Mouse (Mus musculus) neural tube, embryonic 13.5 days (tissue): ENCODE measurements around the gene Cyb5d1. TPM values are rescaled to one million over a fixed set of nuclear protein-coding genes. Genes with fewer than 3 reads are reported as not detected.
A peak's percentile ranks its signal among the peaks of the same experiment; 100 is the strongest.
"Not testable (repeated sequence)": the region's sequence is repeated elsewhere in the genome, so short reads cannot be mapped to it uniquely, and the experiment has no call there.

Experiments
- ATAC-seq: fragments of 200-750 bp; cut with Nextera tagmentation; 2 replicates; pipeline ENCODE4 v1.8.0; 2017; ENCODE audit warnings: low read depth, mild to moderate bottlenecking, moderate TSS enrichment, moderate library complexity
- H3K27ac ChIP-seq: fragments of 300-500 bp; sonication (generic); replicated peaks from 2 replicates; pipeline ENCODE4 v1.5.1; 2015; ENCODE audit warnings: moderate library complexity, mild to moderate bottlenecking, inconsistent platforms
- H3K27me3 ChIP-seq: fragments of 300-500 bp; sonication (generic); 2 replicates; pipeline ENCODE4 v1.6.1; 2015; ENCODE audit warnings: mild to moderate bottlenecking, inconsistent platforms
- H3K36me3 ChIP-seq: fragments of 300-500 bp; sonication (generic); 2 replicates; pipeline ENCODE4 v1.6.1; 2015; ENCODE audit warnings: mild to moderate bottlenecking, inconsistent platforms
- H3K4me1 ChIP-seq: fragments of 300-500 bp; sonication (generic); replicated peaks from 2 replicates; pipeline ENCODE4 v1.6.1; 2015; ENCODE audit warnings: inconsistent platforms
- H3K4me2 ChIP-seq: fragments of 300-500 bp; sonication (generic); 2 replicates; pipeline ENCODE4 v1.6.1; 2015; ENCODE audit warnings: inconsistent platforms, mild to moderate bottlenecking, moderate library complexity
- H3K4me3 ChIP-seq: fragments of 300-500 bp; sonication (generic); 2 replicates; pipeline ENCODE4 v1.5.1; 2015; ENCODE audit warnings: mild to moderate bottlenecking, inconsistent platforms
- H3K9ac ChIP-seq: fragments of 300-500 bp; sonication (generic); 2 replicates; pipeline ENCODE4 v1.6.1; 2015; ENCODE audit warnings: moderate library complexity, mild to moderate bottlenecking, inconsistent platforms
- H3K9me3 ChIP-seq: fragments of 300-500 bp; sonication (generic); 2 replicates; pipeline ENCODE4 v1.6.1; 2016; ENCODE audit warnings: inconsistent platforms
- WGBS: fragments of 180-500 bp; shearing (Covaris S2); methylation state at CpG from one replicate; pipeline ENCODE4 v1.1.7; 2015; 5-methylcytosine and 5-hydroxymethylcytosine counted together
- polyA plus RNA-seq: library from polyadenylated mRNA; unstranded; fragments of >200 nt; fragmentation: Nextera tagmentation; extraction: Ambion mirVana; gene quantifications from 2 replicates; pipeline ENCODE4 v1.2.1, GENCODE M21; 2015

Cyb5d1 gene
- polyA plus RNA-seq, 1 experiment from 2014 or later, result 39.2 TPM

DNA sequence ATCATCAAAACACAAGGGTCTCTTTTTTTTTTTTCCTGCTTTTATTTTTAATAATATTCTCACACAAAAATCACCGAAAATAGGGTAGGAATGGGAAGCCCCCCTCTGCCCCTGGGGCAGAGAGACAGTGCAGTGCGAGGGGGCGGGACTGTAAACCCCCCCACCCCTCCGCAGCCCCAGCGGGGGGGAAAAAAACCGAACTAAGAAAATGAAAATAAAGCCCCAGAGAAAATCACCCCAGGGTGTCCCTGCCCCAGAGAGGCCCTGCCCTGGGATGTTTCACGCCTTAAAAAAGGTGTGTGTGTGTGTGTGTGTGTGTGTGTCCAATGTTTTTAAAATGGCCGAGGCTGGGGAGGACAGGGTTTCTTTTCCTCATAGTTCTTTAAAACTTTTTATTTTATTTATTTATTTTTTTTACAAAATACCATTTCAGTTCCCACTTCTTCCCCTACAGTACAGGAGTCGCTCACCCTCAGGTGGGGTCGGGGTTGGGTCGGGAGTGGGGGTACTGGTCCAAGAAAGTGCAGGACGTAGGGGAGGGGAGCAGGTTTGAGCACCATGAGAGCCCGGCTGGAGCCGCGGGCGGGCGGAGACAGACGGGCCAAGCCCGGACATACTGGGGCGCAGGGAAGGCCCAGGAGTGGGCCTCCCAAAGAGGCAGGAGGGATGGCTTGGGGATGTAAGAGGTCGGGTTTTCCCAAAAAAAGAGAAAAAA is 3.2 kb upstream of the Cyb5d1 start:
- Histone ChIP-seq H3K36me3 (peaks cover 56% of the 10 kb centered on the region), H3K4me1 (peaks cover 39% of the 10 kb centered on the region), H3K4me3 (0 out of 2 replicates have a peak overlapping the region, but pooled peaks have one; percentile 54), H3K27me3 (peaks cover 16% of the 10 kb centered on the region), H3K9ac (no peak overlapping the region), H3K4me2 (peak overlapping the region; percentile 80), H3K27ac (no peak overlapping the region), H3K9me3 (no peaks in the 10 kb centered on the region)
- no peak for ATAC-seq
- WGBS, result 20% methylated on average over 21 of the region's 21 CpGs

DNA sequence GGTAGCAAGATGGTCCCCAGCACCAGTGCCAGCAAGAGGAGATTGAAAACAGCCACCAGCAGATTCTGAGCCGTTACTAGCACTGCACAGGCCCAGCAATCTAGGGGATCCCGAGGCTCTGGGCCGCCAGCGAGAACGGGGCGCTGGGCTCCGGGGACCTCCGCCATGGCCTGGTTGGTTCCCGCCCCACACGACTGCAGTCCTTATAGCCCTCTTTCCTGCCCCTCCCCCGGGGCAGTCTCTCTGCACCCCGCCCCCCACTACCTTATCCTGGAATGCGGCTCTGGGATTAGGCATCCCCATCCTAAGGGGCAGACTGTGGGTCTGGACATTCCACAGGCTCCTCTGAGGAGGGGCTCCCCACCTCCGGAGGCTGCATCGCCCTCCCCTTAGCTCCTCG is 2.6 kb upstream of the Cyb5d1 start, which contains the start of gene Tmem88:
Gene Tmem88, minus strand, starts transcription at position 176 of the 400 bp plus-strand sequence.
- Histone ChIP-seq H3K27ac (peak within 1 kb of the TSS; percentile 97), H3K9me3 (no peaks in the 10 kb centered on the region), H3K4me3 (peak within 1 kb of the TSS; percentile 54), H3K4me2 (peak within 1 kb of the TSS; percentile 80), H3K4me1 (peaks cover 39% of the 10 kb centered on the region), H3K9ac (peak within 1 kb of the TSS; percentile 83), H3K27me3 (peaks cover 16% of the 10 kb centered on the region), H3K36me3 (peaks cover 50% of the 10 kb centered on the region)
- no peak for ATAC-seq
- WGBS, result 8% methylated on average over 16 of the region's 16 CpGs

- Histone ChIP-seq H3K27me3 (peaks cover 16% of the 10 kb centered on the region), H3K9me3 (no peaks in the 10 kb centered on the region), H3K4me3 (peak overlapping the region; percentile 54), H3K9ac (peak overlapping the region; percentile 53), H3K36me3 (peaks cover 45% of the 10 kb centered on the region), H3K4me2 (peak overlapping the region; percentile 80), H3K27ac (peak overlapping the region; percentile 97), H3K4me1 (peaks cover 39% of the 10 kb centered on the region)
- no peak for ATAC-seq
- 12% methylated on average over 24 of the region's 24 CpGs for WGBS
Observed at GRCm38 (mm10) chr11:69397581-69398057, 2.2 kb upstream of the Cyb5d1 start.

GRCm38 (mm10) chr11:69396772-69397171 is 1.3 kb upstream of the Cyb5d1 start:
- WGBS, result 31% methylated on average over 11 of the region's 11 CpGs
- Histone ChIP-seq H3K27ac (peak overlapping the region; percentile 97), H3K4me1 (peaks cover 39% of the 10 kb centered on the region), H3K36me3 (peaks cover 42% of the 10 kb centered on the region), H3K4me2 (peak overlapping the region; percentile 80), H3K9me3 (no peaks in the 10 kb centered on the region), H3K4me3 (peak overlapping the region; percentile 54), H3K27me3 (peaks cover 16% of the 10 kb centered on the region), H3K9ac (peak overlapping the region; percentile 83)
- no peak for ATAC-seq

DNA sequence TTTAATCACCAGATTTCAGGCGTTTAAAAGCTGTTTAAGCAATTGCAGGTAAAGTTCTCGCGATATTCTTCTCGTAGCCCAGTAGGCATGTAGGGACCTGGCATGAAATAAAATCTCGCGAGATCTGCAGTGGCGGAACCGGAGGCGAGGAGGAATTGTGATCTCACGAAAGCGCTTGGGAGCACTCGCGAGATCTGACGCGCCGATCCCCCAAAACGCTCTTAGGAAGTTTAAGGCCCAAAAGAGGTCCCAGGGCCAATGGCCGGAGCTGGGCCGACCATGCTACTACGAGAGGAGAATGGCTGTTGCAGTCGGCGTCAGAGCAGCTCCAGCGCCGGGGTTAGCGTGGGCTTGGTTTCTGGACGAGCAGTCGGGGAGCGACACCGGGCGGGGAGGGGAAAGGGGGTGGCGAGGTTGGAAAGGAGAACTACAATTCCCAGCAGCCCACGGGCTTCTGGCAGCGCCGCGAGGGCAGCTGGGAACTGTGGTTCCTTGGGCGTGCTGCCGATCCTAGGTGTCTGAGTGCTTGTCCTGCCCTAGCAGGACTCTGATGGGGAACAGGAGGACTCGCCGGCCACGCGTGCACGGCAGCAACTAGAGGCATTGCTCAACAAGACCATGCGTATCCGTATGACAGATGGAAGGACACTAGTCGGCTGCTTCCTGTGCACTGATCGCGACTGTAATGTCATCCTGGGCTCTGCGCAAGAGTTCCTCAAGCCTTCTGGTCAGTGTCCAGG is 373 bp upstream of the Cyb5d1 start:
- ATAC-seq, result peak; percentile 90
- Histone ChIP-seq H3K4me2 (peak overlapping the region; percentile 80), H3K9me3 (no peaks in the 10 kb centered on the region), H3K9ac (peak overlapping the region; percentile 83), H3K27ac (peak overlapping the region; percentile 97), H3K27me3 (peaks cover 12% of the 10 kb centered on the region), H3K4me1 (peaks cover 34% of the 10 kb centered on the region), H3K36me3 (peaks cover 32% of the 10 kb centered on the region), H3K4me3 (peak overlapping the region; percentile 54)
- under 1% methylated on average over 48 of the region's 48 CpGs for WGBS

DNA sequence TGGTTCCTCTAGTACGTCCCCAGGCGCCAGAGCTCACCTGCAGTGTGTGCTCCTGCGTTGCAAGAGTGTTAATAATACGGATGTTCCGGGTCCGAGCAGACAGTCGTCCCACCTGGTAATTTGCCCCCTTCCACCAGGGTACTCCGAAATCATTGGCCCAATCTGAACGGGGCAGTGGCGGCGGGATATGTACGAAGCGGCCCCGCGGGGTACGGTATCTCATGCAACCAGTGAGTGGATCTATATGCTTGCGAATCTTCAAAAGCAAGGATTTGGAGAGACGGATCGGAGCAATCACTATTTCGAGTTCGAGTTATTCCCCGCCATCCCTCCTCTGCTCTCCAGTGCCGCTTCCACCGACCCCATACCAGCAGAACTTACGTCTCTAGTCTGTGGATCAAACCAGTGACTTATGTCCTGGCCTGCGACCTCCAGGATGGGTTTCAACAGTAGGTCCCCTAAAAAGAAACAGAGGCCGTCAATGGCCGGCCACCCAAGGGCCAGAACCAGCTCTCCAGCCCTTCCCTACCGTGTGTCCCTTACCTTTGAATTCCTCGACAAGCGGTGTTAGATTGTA is 752 bp downstream of the Cyb5d1 start:
- Histone ChIP-seq H3K4me2 (peak overlapping the region; percentile 80), H3K9ac (peak overlapping the region; percentile 83), H3K4me1 (peaks cover 40% of the 10 kb centered on the region), H3K4me3 (peak overlapping the region; percentile 54), H3K27ac (peak overlapping the region; percentile 97), H3K36me3 (peaks cover 21% of the 10 kb centered on the region)
- not testable (repeated sequence) for H3K27me3 ChIP-seq, H3K9me3 ChIP-seq
- peak; percentile 32; the same call in 1 of the 2 replicates for ATAC-seq
- 2% methylated on average over 31 of the region's 31 CpGs for WGBS

GRCm38 (mm10) chr11:69390400-69391034 is 4.9 kb downstream of the Cyb5d1 start:
- Histone ChIP-seq H3K27ac (no peak overlapping the region), H3K4me3 (no peak overlapping the region), H3K4me2 (no peak overlapping the region), H3K9me3 (no peaks in the 10 kb centered on the region), H3K4me1 (peaks cover 16% of the 10 kb centered on the region), H3K27me3 (no peaks in the 10 kb centered on the region), H3K36me3 (0 out of 2 replicates have a peak, but pooled peaks cover 4% of the 10 kb centered on the region), H3K9ac (no peak overlapping the region)
- WGBS, result 50% methylated on average over 10 of the region's 10 CpGs
- ATAC-seq, result no peak

GRCm38 (mm10) chr11:69389531-69390399 is 5.7 kb downstream of the Cyb5d1 start:
- H3K4me2 ChIP-seq, result no peak overlapping the region
- H3K9me3 ChIP-seq, result no peaks in the 10 kb centered on the region
- peaks cover 16% of the 10 kb centered on the region for H3K4me1 ChIP-seq
- 64% methylated on average over 14 of the region's 14 CpGs for WGBS
- 0 out of 2 replicates have a peak, but pooled peaks cover 4% of the 10 kb centered on the region for H3K36me3 ChIP-seq
- no peak for ATAC-seq
- H3K27ac ChIP-seq, result no peak overlapping the region
- H3K9ac ChIP-seq, result no peak overlapping the region
- no peaks in the 10 kb centered on the region for H3K27me3 ChIP-seq
- H3K4me3 ChIP-seq, result no peak overlapping the region

DNA sequence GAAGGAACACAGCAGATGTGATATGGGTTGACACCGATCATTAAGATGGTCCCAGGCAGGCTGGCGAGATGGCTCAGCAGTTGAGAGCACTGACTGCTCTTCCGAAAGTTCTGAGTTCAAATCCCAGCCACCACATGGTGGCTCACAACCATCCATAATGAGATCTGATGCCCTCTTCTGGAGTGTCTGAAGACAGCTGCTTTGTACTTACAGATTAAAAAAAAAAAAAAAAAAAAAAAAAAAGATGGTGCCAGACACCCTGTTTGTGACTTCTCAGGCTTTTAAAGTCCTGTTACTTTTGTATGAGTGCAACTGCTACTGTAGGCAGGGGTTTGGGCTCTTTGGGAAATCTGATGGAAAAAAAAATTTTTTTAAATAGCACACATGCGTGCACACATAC is 6.8 kb downstream of the Cyb5d1 start:
- H3K9me3 ChIP-seq, result no peaks in the 10 kb centered on the region
- no peak overlapping the region for H3K4me2 ChIP-seq
- H3K27ac ChIP-seq, result no peak overlapping the region
- 0 out of 2 replicates have a peak, but pooled peaks cover 10% of the 10 kb centered on the region for H3K4me1 ChIP-seq
- 94% methylated on average over 4 of the region's 4 CpGs for WGBS
- H3K9ac ChIP-seq, result no peak overlapping the region
- no peak for ATAC-seq
- H3K27me3 ChIP-seq, result no peaks in the 10 kb centered on the region
- H3K4me3 ChIP-seq, result no peak overlapping the region
- 0 out of 2 replicates have a peak, but pooled peaks cover 4% of the 10 kb centered on the region for H3K36me3 ChIP-seq

DNA sequence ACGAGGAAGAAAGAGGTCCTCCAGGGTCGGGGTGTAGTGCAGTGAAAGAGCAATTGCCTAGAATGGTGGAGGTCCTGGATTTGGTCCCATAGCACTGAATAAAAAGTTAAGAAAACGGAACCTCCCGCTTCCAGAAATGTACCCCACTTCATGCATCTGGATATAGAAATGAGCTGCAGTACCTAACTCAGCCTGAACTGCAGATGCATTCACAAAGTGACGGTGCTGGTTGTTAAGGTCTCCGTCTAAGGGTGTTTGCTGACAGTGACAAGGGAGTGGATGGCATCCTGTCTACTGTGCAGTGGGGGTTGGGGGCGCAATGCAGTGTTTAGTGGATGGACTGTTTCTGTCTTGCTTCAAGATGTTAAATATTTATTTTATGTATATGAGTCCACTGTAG is 8.7 kb downstream of the Cyb5d1 start:
- 86% methylated on average over 7 of the region's 7 CpGs for WGBS
- Histone ChIP-seq H3K27me3 (no peaks in the 10 kb centered on the region), H3K4me2 (no peak overlapping the region)

GRCm38 (mm10) chr11:69384979-69385378 is 10.5 kb downstream of the Cyb5d1 start:
- Histone ChIP-seq H3K9me3 (no peaks in the 10 kb centered on the region), H3K4me1 (0 out of 2 replicates have a peak, but pooled peaks cover 7% of the 10 kb centered on the region), H3K27me3 (no peaks in the 10 kb centered on the region), H3K27ac (no peak overlapping the region), H3K9ac (no peak overlapping the region), H3K4me2 (no peak overlapping the region), H3K36me3 (no peaks in the 10 kb centered on the region), H3K4me3 (no peak overlapping the region)
- 84% methylated on average over 6 of the region's 6 CpGs for WGBS
- no peak for ATAC-seq

More for the DNA sequence above, 8.7 kb downstream of the Cyb5d1 start:
- H3K9ac ChIP-seq, result no peak overlapping the region
- no peak overlapping the region for H3K27ac ChIP-seq
- 0 out of 2 replicates have a peak, but pooled peaks cover 10% of the 10 kb centered on the region for H3K4me1 ChIP-seq
- H3K9me3 ChIP-seq, result no peaks in the 10 kb centered on the region
- H3K4me3 ChIP-seq, result no peak overlapping the region
- no peak for ATAC-seq
- no peaks in the 10 kb centered on the region for H3K36me3 ChIP-seq
